Mouse (Mus musculus): ENCODE data around the gene Aunip.

GRCm38 (mm10) chr4:134505966-134506594 lies 4.7 kb upstream of the Aunip start:
- TF ChIP-seq CTCF (IDR thresholded peaks at IDR 0.05) (no peak), EP300 (IDR thresholded peaks at IDR 0.05) (no peak)

Measured in lung, postnatal 0 days (tissue).